Mouse (Mus musculus): Measurements from ENCODE around the gene Phf21b. TPM values are rescaled to one million over a fixed set of nuclear protein-coding genes. Genes with fewer than 3 reads are reported as not detected.
"Not testable (repeated sequence)": the region's sequence is repeated elsewhere in the genome, so short reads cannot be mapped to it uniquely, and the experiment has no call there.

Phf21b gene
- 0.48 and 0.73 TPM in 2 replicates for polyA plus RNA-seq (2015; fragmentation: Nextera tagmentation; extraction: Ambion mirVana)

- Histone ChIP-seq H3K27ac (peak within 1 kb of the TSS; percentile 85), H3K9ac (peak within 1 kb of the TSS; percentile 80), H3K4me3 (peak within 1 kb of the TSS; percentile 73), H3K4me2 (replicated peaks) (peak within 1 kb of the TSS; percentile 99), H3K36me3 (no peaks in the 10 kb centered on the region), H3K9me3 (no peaks in the 10 kb centered on the region), H3K27me3 (peaks cover 17% of the 10 kb centered on the region), H3K4me1 (peaks cover 41% of the 10 kb centered on the region)
- peak; percentile 69 for ATAC-seq (ENCODE audit: low FRiP score, low read depth)
- under 1% methylated on average over 76 of the region's 76 CpGs for WGBS
Observed at GRCm38 (mm10) chr15:84856006-84856995, at the start of gene Phf21b. Gene Phf21b, minus strand, starts transcription at chr15:84856049.

GRCm38 (mm10) chr15:84903843-84904385 is 48.1 kb upstream of the Phf21b start:
- H3K27ac ChIP-seq: no peak overlapping the region

DNA sequence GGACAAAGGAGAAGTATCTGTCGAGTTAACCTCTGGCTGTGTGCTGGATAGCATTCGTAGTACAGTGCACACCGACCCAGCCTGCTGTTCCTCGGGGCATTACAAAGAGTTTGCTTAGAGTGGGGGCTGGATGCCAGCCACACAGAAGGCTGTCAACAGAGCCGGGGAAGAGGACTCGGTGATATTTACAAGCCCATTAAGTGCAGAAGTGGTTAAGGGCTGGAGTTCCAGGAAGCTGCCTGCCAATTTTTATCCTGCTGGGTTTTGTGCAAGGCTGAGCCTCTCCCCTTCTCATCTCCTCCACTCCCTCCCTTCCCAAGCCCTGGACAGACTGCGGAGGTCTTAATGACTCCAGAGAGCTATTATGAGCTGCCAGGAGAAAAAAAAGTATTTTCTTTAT is 42.2 kb upstream of the Phf21b start:
- Histone ChIP-seq H3K4me1 (peaks cover 12% of the 10 kb centered on the region), H3K4me2 (replicated peaks) (peak overlapping the region; percentile 31; the same call in 1 of the 2 replicates), H3K4me3 (no peak overlapping the region), H3K27ac (no peak overlapping the region), H3K36me3 (no peaks in the 10 kb centered on the region), H3K9me3 (0 out of 2 replicates have a peak, but pooled peaks cover 3% of the 10 kb centered on the region), H3K9ac (no peak overlapping the region), H3K27me3 (no peaks in the 10 kb centered on the region; the same call in 1 of the 2 replicates)
- 20% methylated on average over 7 of the region's 7 CpGs for WGBS
- peak; percentile 64; the same call in 1 of the 2 replicates for ATAC-seq (ENCODE audit: low FRiP score, low read depth)

More at GRCm38 (mm10) chr15:84903843-84904385, 48.1 kb upstream of the Phf21b start:
- Histone ChIP-seq H3K4me3 (no peak overlapping the region), H3K4me1 (no peaks in the 10 kb centered on the region), H3K4me2 (replicated peaks) (no peak overlapping the region), H3K9me3 (no peaks in the 10 kb centered on the region), H3K9ac (no peak overlapping the region), H3K36me3 (no peaks in the 10 kb centered on the region), H3K27me3 (no peaks in the 10 kb centered on the region)
- 74% methylated on average over 7 of the region's 7 CpGs for WGBS
- ATAC-seq (ENCODE audit: low FRiP score, low read depth): no peak

GRCm38 (mm10) chr15:84896664-84897063 is 40.8 kb upstream of the Phf21b start:
- no peak for ATAC-seq (ENCODE audit: low FRiP score, low read depth)
- 63% methylated on average over 1 of the region's 1 CpGs for WGBS

DNA sequence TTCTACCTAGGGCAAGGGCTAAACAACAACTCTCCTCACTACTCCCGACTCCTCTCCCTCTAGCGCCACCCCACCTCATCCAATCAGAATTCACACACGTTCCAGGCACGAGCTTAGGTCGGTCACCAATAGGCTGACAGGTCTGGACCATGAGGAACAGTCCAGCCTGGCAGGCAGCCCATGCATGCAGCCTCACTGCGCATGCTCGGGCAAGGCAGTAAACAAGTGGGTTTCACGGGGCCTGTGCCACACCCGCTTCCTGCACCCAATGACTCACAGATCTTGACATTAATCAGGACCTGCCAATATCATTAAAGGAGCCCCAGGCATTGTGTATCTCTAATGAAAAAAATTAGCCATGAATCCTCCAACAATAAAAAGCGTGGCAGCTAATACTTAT is 40.4 kb upstream of the Phf21b start:
- not testable (repeated sequence) for H3K9me3 ChIP-seq; H3K27ac ChIP-seq; H3K4me3 ChIP-seq; H3K27me3 ChIP-seq; H3K36me3 ChIP-seq; H3K4me2 ChIP-seq (replicated peaks); H3K9ac ChIP-seq; ATAC-seq (ENCODE audit: low FRiP score, low read depth)
- H3K4me1 ChIP-seq: peaks cover 12% of the 10 kb centered on the region
- WGBS: 58% methylated on average over 10 of the region's 10 CpGs

More at GRCm38 (mm10) chr15:84896664-84897063, 40.8 kb upstream of the Phf21b start:
- H3K4me2 ChIP-seq (replicated peaks): no peak overlapping the region
- 0 out of 2 replicates have a peak, but pooled peaks cover 3% of the 10 kb centered on the region for H3K9me3 ChIP-seq
- peaks cover 12% of the 10 kb centered on the region for H3K4me1 ChIP-seq
- no peaks in the 10 kb centered on the region for H3K36me3 ChIP-seq
- H3K9ac ChIP-seq: no peak overlapping the region
- no peaks in the 10 kb centered on the region; the same call in 1 of the 2 replicates for H3K27me3 ChIP-seq
- H3K4me3 ChIP-seq: no peak overlapping the region
- no peak overlapping the region for H3K27ac ChIP-seq

- Histone ChIP-seq H3K9ac (no peak overlapping the region), H3K9me3 (0 out of 2 replicates have a peak, but pooled peaks cover 3% of the 10 kb centered on the region), H3K4me2 (replicated peaks) (no peak overlapping the region), H3K27me3 (no peaks in the 10 kb centered on the region), H3K27ac (no peak overlapping the region), H3K4me1 (no peaks in the 10 kb centered on the region), H3K4me3 (no peak overlapping the region), H3K36me3 (no peaks in the 10 kb centered on the region)
- ATAC-seq (ENCODE audit: low FRiP score, low read depth): peak; percentile 24; the same call in 1 of the 2 replicates
- 0% methylated on average over 3 of the region's 3 CpGs for WGBS
Observed at GRCm38 (mm10) chr15:84891658-84892057, 35.8 kb upstream of the Phf21b start.

DNA sequence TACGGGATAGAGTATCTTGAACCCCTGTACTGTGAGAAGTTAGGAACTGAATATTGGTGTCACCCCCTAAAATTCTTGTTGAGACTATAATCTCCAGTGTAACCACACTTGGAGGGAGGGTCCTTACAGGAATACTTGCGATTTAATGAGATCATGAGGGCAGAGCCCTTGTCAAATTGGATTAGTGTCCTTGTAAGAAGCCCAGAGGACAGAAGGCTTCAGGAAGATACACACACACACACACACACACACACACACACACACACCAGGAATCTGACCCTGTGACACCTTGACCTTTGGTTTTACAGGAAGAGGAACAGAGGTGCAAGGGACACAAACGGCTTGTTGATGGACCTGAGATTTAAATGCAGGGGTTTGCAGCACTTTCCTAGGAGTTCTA is 35.4 kb upstream of the Phf21b start:
- no peak overlapping the region for H3K9ac ChIP-seq
- no peaks in the 10 kb centered on the region for H3K36me3 ChIP-seq
- ATAC-seq (ENCODE audit: low FRiP score, low read depth): no peak
- 39% methylated on average over 3 of the region's 3 CpGs for WGBS
- 0 out of 2 replicates have a peak, but pooled peaks cover 3% of the 10 kb centered on the region for H3K9me3 ChIP-seq
- H3K4me2 ChIP-seq (replicated peaks): no peak overlapping the region
- no peaks in the 10 kb centered on the region for H3K4me1 ChIP-seq
- H3K27me3 ChIP-seq: no peaks in the 10 kb centered on the region
- H3K27ac ChIP-seq: no peak overlapping the region
- no peak overlapping the region for H3K4me3 ChIP-seq

DNA sequence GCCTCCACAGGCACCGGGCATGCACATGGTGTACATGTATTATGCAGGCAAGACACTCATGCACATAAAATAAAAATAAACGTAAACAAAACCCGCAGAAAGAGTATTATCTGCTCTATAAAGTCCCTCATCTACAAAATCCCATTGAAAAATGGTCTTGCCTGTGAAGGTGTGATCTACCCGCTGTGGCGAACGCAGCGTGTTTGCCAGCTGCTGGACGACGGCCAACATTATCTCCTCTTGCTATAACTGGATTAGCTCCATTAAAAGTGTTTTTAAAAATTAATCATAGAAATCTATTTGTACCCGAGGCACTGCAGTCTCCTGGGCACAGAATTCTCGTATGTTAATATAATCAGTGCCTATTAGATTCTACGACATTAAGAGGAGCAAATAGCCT is 32.2 kb upstream of the Phf21b start:
- H3K27ac ChIP-seq: no peak overlapping the region
- no peaks in the 10 kb centered on the region for H3K27me3 ChIP-seq
- WGBS: 77% methylated on average over 12 of the region's 12 CpGs
- H3K4me2 ChIP-seq (replicated peaks): no peak overlapping the region
- H3K9ac ChIP-seq: no peak overlapping the region
- H3K4me3 ChIP-seq: no peak overlapping the region
- H3K9me3 ChIP-seq: no peaks in the 10 kb centered on the region
- H3K4me1 ChIP-seq: no peaks in the 10 kb centered on the region
- H3K36me3 ChIP-seq: no peaks in the 10 kb centered on the region
- ATAC-seq (ENCODE audit: low FRiP score, low read depth): no peak

- Histone ChIP-seq H3K36me3 (no peaks in the 10 kb centered on the region), H3K27ac (no peak overlapping the region), H3K9me3 (no peaks in the 10 kb centered on the region), H3K9ac (no peak overlapping the region), H3K4me1 (no peaks in the 10 kb centered on the region), H3K4me3 (no peak overlapping the region), H3K4me2 (replicated peaks) (no peak overlapping the region), H3K27me3 (no peaks in the 10 kb centered on the region)
- no peak for ATAC-seq (ENCODE audit: low FRiP score, low read depth)
- WGBS: 88% methylated on average over 12 of the region's 12 CpGs
Observed at GRCm38 (mm10) chr15:84877029-84877815, 21.4 kb upstream of the Phf21b start.

GRCm38 (mm10) chr15:84873867-84874266 is 18.0 kb upstream of the Phf21b start:
- Histone ChIP-seq H3K27ac (no peak overlapping the region), H3K9me3 (no peaks in the 10 kb centered on the region), H3K4me2 (replicated peaks) (no peak overlapping the region), H3K27me3 (no peaks in the 10 kb centered on the region), H3K36me3 (no peaks in the 10 kb centered on the region), H3K4me3 (no peak overlapping the region), H3K4me1 (no peaks in the 10 kb centered on the region), H3K9ac (no peak overlapping the region)
- ATAC-seq (ENCODE audit: low FRiP score, low read depth): no peak
- WGBS: 72% methylated on average over 4 of the region's 4 CpGs

DNA sequence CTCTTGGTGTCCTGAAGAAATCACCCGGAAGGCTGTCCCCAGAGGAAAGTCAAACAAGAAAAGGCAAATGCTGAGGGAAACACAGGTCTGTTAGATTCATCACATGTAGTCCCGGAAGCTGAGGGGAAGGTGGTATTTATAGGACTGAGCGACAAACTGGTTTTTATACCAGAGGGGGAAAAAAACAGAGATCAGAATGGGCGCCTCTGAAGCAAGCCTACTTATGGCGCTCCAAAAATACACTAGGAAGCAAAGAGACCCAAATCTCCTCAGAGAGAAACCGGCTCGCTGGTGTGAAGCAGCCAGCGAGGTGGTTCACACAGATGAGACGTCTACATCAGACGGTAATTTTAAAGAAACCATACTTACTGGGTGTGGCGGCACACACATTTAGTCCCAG is 17.2 kb upstream of the Phf21b start:
- WGBS: 83% methylated on average over 11 of the region's 11 CpGs
- no peak for ATAC-seq (ENCODE audit: low FRiP score, low read depth)

More for the DNA sequence above, 17.2 kb upstream of the Phf21b start:
- Histone ChIP-seq H3K27ac (no peak overlapping the region), H3K27me3 (no peaks in the 10 kb centered on the region), H3K36me3 (no peaks in the 10 kb centered on the region), H3K4me3 (no peak overlapping the region), H3K9me3 (no peaks in the 10 kb centered on the region), H3K9ac (no peak overlapping the region), H3K4me2 (replicated peaks) (no peak overlapping the region), H3K4me1 (no peaks in the 10 kb centered on the region)

Measured in limb, embryonic 13.5 days (tissue).